Mouse (Mus musculus): ENCODE results near the gene Gm38100. TPM values are rescaled to one million over a fixed set of nuclear protein-coding genes. Genes with fewer than 3 reads are reported as not detected.

The Gm38100 gene
- polyA plus RNA-seq (2012; rRNA removed; ENCODE audit: low replicate concordance): not detected in 2 replicates

DNA sequence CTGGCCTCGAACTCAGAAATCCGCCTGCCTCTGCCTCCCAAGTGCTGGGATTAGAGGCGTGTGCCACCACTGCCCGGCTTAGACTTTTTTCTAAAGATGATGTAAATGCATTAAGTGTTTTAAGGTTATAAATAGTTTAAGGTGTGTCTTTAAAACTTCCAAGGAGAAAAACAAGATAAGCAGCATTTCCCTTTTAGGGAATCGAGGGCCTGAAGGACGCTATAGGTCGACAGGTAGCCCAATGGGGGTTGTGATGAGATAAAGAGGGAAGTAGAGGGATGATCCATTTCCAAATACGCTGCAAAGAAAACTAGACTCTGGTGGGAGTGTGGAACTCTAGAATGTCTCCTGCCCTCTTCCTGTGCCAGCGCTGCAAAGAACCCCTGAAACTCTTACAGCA, at the start of gene Gm38100:
Gm38100 (plus strand) TSS at position 301 of the 400 bp plus-strand sequence.

GRCm38 (mm10) chr1:175880453-175881296, 39.5 kb upstream of the Gm38100 start, which contains the start of gene Exo1:
Gene Exo1 (plus strand): TSS chr1:175880581.

Other genes with a start within 250 kb of the Gm38100 start
- 16.2 and 50.2 TPM in 2 replicates for gene Opn3, start 227.6 kb upstream of the Gm38100 start, polyA plus RNA-seq (2012; rRNA removed; ENCODE audit: low replicate concordance)
- 2.6 and 22.5 TPM in 2 replicates for gene Chml, start 227.4 kb upstream of the Gm38100 start, polyA plus RNA-seq (2012; rRNA removed; ENCODE audit: low replicate concordance)
- gene Wdr64, start 221.7 kb upstream of the Gm38100 start, polyA plus RNA-seq (2012; rRNA removed; ENCODE audit: low replicate concordance): not detected in 2 replicates
- gene Exo1, start 39.7 kb upstream of the Gm38100 start, polyA plus RNA-seq (2012; rRNA removed; ENCODE audit: low replicate concordance): 0.04 and 1.6 TPM in 2 replicates
- gene Rbm8a2, start 58.8 kb downstream of the Gm38100 start, polyA plus RNA-seq (2012; rRNA removed; ENCODE audit: low replicate concordance): 0.14 TPM in 1 of 2 replicates, not detected in the other

All from subcutaneous adipose tissue, adult 2 months (tissue).